Mouse (Mus musculus) stomach, postnatal 0 days (tissue): ENCODE data around the gene Ankrd26. TPM values are rescaled to one million over a fixed set of nuclear protein-coding genes. Genes with fewer than 3 reads are reported as not detected.

Experiments used
- ATAC-seq: fragments of 200-750 bp; cut with Nextera tagmentation; 2 replicates; pipeline ENCODE4 v1.8.0; 2017; ENCODE audit not compliant: low FRiP score, low TSS enrichment
- DNase-seq: peaks from one replicate; pipeline ENCODE4 v3.0.0-alpha.2; 2016; ENCODE audit warnings: low spot score
- H3K27ac ChIP-seq: fragments of 300-500 bp; sonication (generic); replicated peaks from 2 replicates; pipeline ENCODE4 v1.5.1; 2014; ENCODE audit warnings: mild to moderate bottlenecking, control low read depth
- H3K27me3 ChIP-seq: fragments of 300-500 bp; sonication (generic); 2 replicates; pipeline ENCODE4 v1.6.1; 2014; ENCODE audit warnings: low read length; ENCODE audit not compliant: control insufficient read depth, insufficient read depth
- H3K36me3 ChIP-seq: fragments of 300-500 bp; sonication (generic); 2 replicates; pipeline ENCODE4 v1.6.1; 2014; ENCODE audit warnings: low read length, mixed read lengths; ENCODE audit not compliant: control insufficient read depth, insufficient read depth
- H3K4me1 ChIP-seq: fragments of 300-500 bp; sonication (generic); replicated peaks from 2 replicates; pipeline ENCODE4 v1.6.1; 2014; ENCODE audit warnings: antibody characterized with exemption; ENCODE audit not compliant: control insufficient read depth, insufficient read depth
- H3K4me2 ChIP-seq: fragments of 300-500 bp; sonication (generic); replicated peaks from 2 replicates; pipeline ENCODE4 v1.6.1; 2014; ENCODE audit warnings: low read depth, mild to moderate bottlenecking, control low read depth, moderate library complexity
- H3K4me3 ChIP-seq: fragments of 300-500 bp; sonication (generic); 2 replicates; pipeline ENCODE4 v1.5.1; 2014; ENCODE audit warnings: low read depth, low read length, control low read depth
- H3K9ac ChIP-seq: fragments of 300-500 bp; sonication (generic); 2 replicates; pipeline ENCODE4 v1.6.1; 2014; ENCODE audit warnings: mild to moderate bottlenecking, low read length, control low read depth, mixed read lengths
- H3K9me3 ChIP-seq: fragments of 300-500 bp; sonication (generic); 2 replicates; pipeline ENCODE4 v1.6.1; 2016; ENCODE audit warnings: low read length; ENCODE audit not compliant: control insufficient read depth
- CTCF ChIP-seq: IDR thresholded peaks from 2 replicates; pipeline ENCODE4 v1.5.1; 2016; ENCODE audit warnings: antibody characterized with exemption, low read depth, mild to moderate bottlenecking, moderate library complexity
- EP300 ChIP-seq: optimal IDR thresholded peaks from 2 replicates; pipeline ENCODE3; 2016; ENCODE audit warnings: antibody characterized with exemption
- WGBS: fragments of 180-500 bp; shearing (Covaris S2); extraction: QIAGEN DNeasy Blood & Tissue Kit; methylation state at CpG from one replicate; pipeline ENCODE4 v1.1.7; 2014; 5-methylcytosine and 5-hydroxymethylcytosine counted together
- polyA plus RNA-seq: library from polyadenylated mRNA; unstranded; fragments of >200 nt; fragmentation: Nextera tagmentation; extraction: Ambion mirVana; gene quantifications from 2 replicates; pipeline ENCODE4 v1.2.1, GENCODE M21; 2015

The Ankrd26 gene
- polyA plus RNA-seq, 1 experiment from 2014 or later, result 4.4 TPM

DNA sequence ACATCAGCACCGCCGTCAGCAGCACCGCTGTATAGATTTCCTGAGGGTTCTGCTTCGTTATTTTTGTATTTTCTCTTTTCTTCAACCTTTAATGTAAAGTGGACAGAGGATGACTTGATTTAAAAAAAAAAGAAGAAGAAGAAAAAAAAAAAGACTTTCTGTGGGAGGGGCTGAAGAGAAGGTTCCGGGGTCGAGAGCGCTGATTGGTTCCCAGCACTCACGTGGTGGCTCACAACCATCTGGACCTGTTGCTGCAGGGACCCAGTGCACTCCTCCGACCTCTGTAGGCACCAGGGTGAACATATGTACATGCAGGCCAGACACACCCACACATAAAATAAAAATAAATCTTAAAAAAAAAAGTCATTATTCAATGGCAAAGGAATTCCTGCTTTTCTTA is 28.6 kb downstream of the Ankrd26 start:
- H3K4me1 ChIP-seq, result no peaks in the 10 kb centered on the region
- H3K4me3 ChIP-seq, result no peak overlapping the region
- ATAC-seq, result no peak
- WGBS, result 88% methylated on average over 9 of the region's 9 CpGs
- peaks cover 9% of the 10 kb centered on the region; the same call in 1 of the 2 replicates for H3K36me3 ChIP-seq
- no peak overlapping the region for H3K4me2 ChIP-seq
- DNase-seq, result no peak
- no peak overlapping the region for H3K27ac ChIP-seq
- H3K9ac ChIP-seq, result no peak overlapping the region
- no peak for TF ChIP-seq CTCF
- TF ChIP-seq EP300, result no peak
- H3K9me3 ChIP-seq, result no peaks in the 10 kb centered on the region
- no peaks in the 10 kb centered on the region for H3K27me3 ChIP-seq

GRCm38 (mm10) chr6:118520668-118521067 is 41.4 kb downstream of the Ankrd26 start:
- no peaks in the 10 kb centered on the region for H3K4me1 ChIP-seq
- H3K4me2 ChIP-seq, result no peak overlapping the region
- 87% methylated on average over 7 of the region's 7 CpGs for WGBS
- H3K4me3 ChIP-seq, result no peak overlapping the region
- TF ChIP-seq EP300, result no peak
- TF ChIP-seq CTCF, result no peak
- DNase-seq, result no peak
- H3K36me3 ChIP-seq, result peaks cover 12% of the 10 kb centered on the region
- H3K27ac ChIP-seq, result no peak overlapping the region
- no peak overlapping the region for H3K9ac ChIP-seq
- no peak for ATAC-seq
- H3K9me3 ChIP-seq, result no peaks in the 10 kb centered on the region
- H3K27me3 ChIP-seq, result no peaks in the 10 kb centered on the region

DNA sequence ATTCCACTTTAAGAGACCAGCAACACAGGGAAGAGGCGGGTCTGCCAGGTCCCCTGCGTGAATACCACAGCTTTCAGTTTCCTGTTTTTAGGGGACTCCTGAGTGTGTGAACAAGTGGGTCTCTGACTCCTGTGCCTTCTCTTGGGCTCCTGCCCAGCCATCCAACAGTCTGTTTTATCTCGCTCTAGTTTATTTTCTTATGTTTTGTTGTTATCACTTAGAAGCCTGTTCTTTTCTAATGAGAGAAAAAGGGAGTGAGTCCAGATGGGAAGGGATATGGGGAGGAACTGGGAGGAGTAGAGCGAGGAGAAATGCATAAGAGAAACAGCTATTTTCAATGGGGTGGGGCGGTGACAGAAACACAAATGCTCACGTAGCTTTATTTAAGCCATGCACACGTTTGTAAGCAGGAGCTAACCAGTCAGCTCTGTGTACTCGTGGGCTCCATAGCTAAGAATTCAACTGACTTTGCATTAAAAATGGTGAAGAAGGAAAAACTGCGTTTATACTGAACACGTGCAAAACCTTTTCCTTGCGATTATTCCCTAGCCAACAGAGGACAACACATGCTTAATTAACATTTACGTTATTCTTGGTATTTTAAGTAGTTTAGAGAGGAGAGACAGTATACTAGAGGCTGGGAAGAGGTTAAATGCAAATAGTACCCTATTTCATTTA is 48.6 kb downstream of the Ankrd26 start:
- Histone ChIP-seq H3K4me2 (no peak overlapping the region), H3K9ac (no peak overlapping the region), H3K4me3 (no peak overlapping the region), H3K36me3 (peaks cover under 1% of the 10 kb centered on the region; the same call in 1 of the 2 replicates), H3K9me3 (no peaks in the 10 kb centered on the region), H3K27me3 (no peaks in the 10 kb centered on the region), H3K27ac (no peak overlapping the region), H3K4me1 (no peaks in the 10 kb centered on the region)
- DNase-seq (no peak), ATAC-seq (no peak)
- no peak for TF ChIP-seq EP300
- no peak for TF ChIP-seq CTCF
- 87% methylated on average over 12 of the region's 12 CpGs for WGBS

GRCm38 (mm10) chr6:118499010-118499409 is 63.0 kb downstream of the Ankrd26 start:
- Histone ChIP-seq H3K9ac (no peak overlapping the region), H3K4me1 (no peaks in the 10 kb centered on the region), H3K4me2 (no peak overlapping the region), H3K36me3 (0 out of 2 replicates have a peak, but pooled peaks cover 2% of the 10 kb centered on the region), H3K9me3 (no peaks in the 10 kb centered on the region), H3K27me3 (no peaks in the 10 kb centered on the region), H3K4me3 (no peak overlapping the region), H3K27ac (no peak overlapping the region)
- WGBS, result 83% methylated on average over 7 of the region's 7 CpGs
- ATAC-seq, result no peak
- TF ChIP-seq EP300 (no peak), CTCF (no peak)
- DNase-seq, result no peak

DNA sequence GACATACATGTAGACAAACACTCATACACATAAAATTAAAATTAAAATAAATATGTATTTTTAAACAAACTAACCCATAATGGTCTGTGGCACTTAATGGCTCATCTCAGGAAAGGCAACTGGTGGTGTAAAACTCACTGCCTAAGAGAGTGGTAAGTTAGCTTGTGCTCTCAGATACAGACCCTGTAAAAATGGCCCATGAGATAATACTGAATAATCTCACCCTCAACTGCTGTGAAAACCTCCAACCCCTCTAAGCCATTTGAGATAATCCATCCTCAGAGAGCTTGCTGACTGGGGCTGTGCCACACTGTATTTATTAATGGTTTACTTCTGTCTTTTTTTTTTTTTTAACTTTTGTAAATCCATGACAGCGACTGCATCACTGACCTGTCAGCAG is 79.9 kb downstream of the Ankrd26 start:
- H3K4me2 ChIP-seq, result no peak overlapping the region
- H3K9me3 ChIP-seq, result no peaks in the 10 kb centered on the region
- H3K4me3 ChIP-seq, result no peak overlapping the region
- no peak for TF ChIP-seq EP300
- no peak for TF ChIP-seq CTCF
- DNase-seq (no peak), ATAC-seq (no peak)
- H3K4me1 ChIP-seq, result no peaks in the 10 kb centered on the region
- H3K9ac ChIP-seq, result no peak overlapping the region
- 74% methylated on average over 1 of the region's 1 CpGs for WGBS
- no peaks in the 10 kb centered on the region for H3K36me3 ChIP-seq
- H3K27me3 ChIP-seq, result no peaks in the 10 kb centered on the region
- no peak overlapping the region for H3K27ac ChIP-seq

DNA sequence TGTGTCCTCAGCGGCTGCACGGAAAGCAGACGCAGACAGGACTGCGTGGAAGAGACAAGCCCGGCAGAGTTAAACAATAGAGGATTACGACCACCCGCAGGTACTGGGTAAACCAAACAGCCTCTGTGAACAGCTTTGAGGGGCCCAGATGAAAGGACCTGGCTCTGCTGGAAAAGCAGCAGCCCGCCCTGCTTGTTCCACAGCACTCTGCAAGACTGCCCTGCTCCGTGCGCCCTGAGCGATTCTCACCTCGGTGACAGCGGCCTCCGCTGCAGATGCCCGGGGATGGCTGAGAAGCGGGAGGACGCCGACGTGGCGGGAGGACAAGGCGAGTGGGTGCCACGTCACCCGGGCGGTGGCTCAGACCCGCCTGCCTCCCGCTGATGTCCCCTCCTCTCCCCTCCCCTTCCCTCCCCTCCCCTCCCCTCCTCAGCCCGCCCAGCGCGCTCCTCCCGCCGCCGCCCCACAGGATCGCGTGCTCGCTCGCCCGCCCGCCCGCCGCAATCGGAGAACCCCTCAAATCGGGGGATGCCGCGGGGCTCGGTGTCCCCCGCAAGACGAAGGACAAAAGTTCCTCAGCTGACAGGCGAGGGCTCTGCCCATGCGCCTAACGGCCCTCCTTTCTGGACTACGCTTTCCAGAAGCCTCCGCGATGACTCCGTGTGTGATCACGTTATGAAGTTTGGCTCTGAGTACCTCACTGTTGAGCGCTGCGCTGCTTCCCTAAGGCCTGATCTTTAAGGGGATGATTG is 82.9 kb downstream of the Ankrd26 start, which contains the start of gene Zfp9:
TSS of gene Zfp9 (minus strand) at position 364 of the 752 bp plus-strand sequence.
- H3K4me1 ChIP-seq, result no peaks in the 10 kb centered on the region
- 2% methylated on average over 40 of the region's 57 CpGs for WGBS
- peak within 1 kb of the TSS; percentile 88 for H3K27ac ChIP-seq
- ATAC-seq, result peak; percentile 92
- peak within 1 kb of the TSS; percentile 62 for H3K4me2 ChIP-seq
- peak within 1 kb of the TSS; percentile 57 for H3K4me3 ChIP-seq
- peak; percentile 76 for DNase-seq
- H3K9me3 ChIP-seq, result no peaks in the 10 kb centered on the region
- peak within 1 kb of the TSS; percentile 76 for H3K9ac ChIP-seq
- TF ChIP-seq EP300 (no peak), CTCF (no peak)
- H3K27me3 ChIP-seq, result no peaks in the 10 kb centered on the region
- no peaks in the 10 kb centered on the region for H3K36me3 ChIP-seq
